Mouse (Mus musculus) heart, embryonic 15.5 days (tissue): ENCODE measurements around the gene Etl4. TPM values are rescaled to one million over a fixed set of nuclear protein-coding genes. Genes with fewer than 3 reads are reported as not detected.

Source experiments
- ATAC-seq: fragments of 200-750 bp; cut with Nextera tagmentation; replicated peaks from 2 replicates; pipeline ENCODE4 v1.8.0; 2017; ENCODE audit warnings: low read depth, moderate TSS enrichment; ENCODE audit not compliant: insufficient number of reproducible peaks, insufficient read depth, low FRiP score
- H3K27ac ChIP-seq: fragments of 300-500 bp; sonication (generic); 2 replicates; pipeline ENCODE4 v1.5.1; 2015; ENCODE audit warnings: mild to moderate bottlenecking, inconsistent platforms
- H3K27me3 ChIP-seq: fragments of 300-500 bp; sonication (generic); 2 replicates; pipeline ENCODE4 v1.6.1; 2015; ENCODE audit warnings: inconsistent platforms
- H3K36me3 ChIP-seq: fragments of 300-500 bp; sonication (generic); 2 replicates; pipeline ENCODE4 v1.6.1; 2015; ENCODE audit warnings: mild to moderate bottlenecking, inconsistent platforms
- H3K4me1 ChIP-seq: fragments of 300-500 bp; sonication (generic); replicated peaks from 2 replicates; pipeline ENCODE4 v1.6.1; 2015; ENCODE audit warnings: inconsistent platforms
- H3K4me2 ChIP-seq: fragments of 300-500 bp; sonication (generic); 2 replicates; pipeline ENCODE4 v1.6.1; 2015; ENCODE audit warnings: inconsistent platforms, mild to moderate bottlenecking, moderate library complexity
- H3K4me3 ChIP-seq: fragments of 300-500 bp; sonication (generic); 2 replicates; pipeline ENCODE4 v1.5.1; 2015; ENCODE audit warnings: mild to moderate bottlenecking, inconsistent platforms
- H3K9ac ChIP-seq: fragments of 300-500 bp; sonication (generic); 2 replicates; pipeline ENCODE4 v1.6.1; 2015; ENCODE audit warnings: mild to moderate bottlenecking, inconsistent platforms
- H3K9me3 ChIP-seq: fragments of 300-500 bp; sonication (generic); replicated peaks from 2 replicates; pipeline ENCODE4 v1.6.1; 2016; ENCODE audit warnings: inconsistent platforms
- WGBS: fragments of 180-500 bp; shearing (Covaris S2); methylation state at CpG from one replicate; pipeline ENCODE4 v1.1.7; 2015; ENCODE audit warnings: mixed read lengths; 5-methylcytosine and 5-hydroxymethylcytosine counted together
- polyA plus RNA-seq: library from polyadenylated mRNA; unstranded; fragments of >200 nt; fragmentation: Nextera tagmentation; extraction: Ambion mirVana; gene quantifications from 2 replicates; pipeline ENCODE4 v1.2.1, GENCODE M21; 2015

Gene Etl4
- polyA plus RNA-seq, 1 experiment from 2014 or later: 8.1 TPM

DNA sequence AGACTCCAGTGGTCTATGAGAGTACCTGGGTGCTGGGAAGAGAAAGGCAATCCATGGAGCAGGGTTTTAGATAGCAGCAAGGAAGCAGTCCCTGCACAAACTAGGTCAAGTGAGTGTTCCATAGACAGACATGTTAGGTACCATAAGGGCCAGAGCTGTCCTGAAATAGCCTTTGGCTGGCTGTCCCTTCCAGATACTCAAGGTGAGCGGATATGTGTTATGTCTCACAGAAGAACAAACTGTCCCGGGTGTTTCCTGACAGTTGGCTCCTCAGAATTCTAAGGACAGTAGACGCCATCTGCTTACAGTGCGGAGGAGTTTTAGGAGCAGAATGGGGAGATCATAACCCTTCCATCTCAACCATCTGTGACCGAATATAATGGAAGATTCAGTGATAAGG is 708.8 kb downstream of the Etl4 start:
- WGBS: 79% methylated on average over 5 of the region's 5 CpGs
- H3K9me3 ChIP-seq: no peaks in the 10 kb centered on the region
- no peaks in the 10 kb centered on the region for H3K4me1 ChIP-seq
- H3K36me3 ChIP-seq: no peaks in the 10 kb centered on the region
- H3K9ac ChIP-seq: no peak overlapping the region
- ATAC-seq: no peak
- no peak overlapping the region for H3K4me3 ChIP-seq
- H3K4me2 ChIP-seq: no peak overlapping the region
- no peaks in the 10 kb centered on the region for H3K27me3 ChIP-seq
- no peak overlapping the region for H3K27ac ChIP-seq

DNA sequence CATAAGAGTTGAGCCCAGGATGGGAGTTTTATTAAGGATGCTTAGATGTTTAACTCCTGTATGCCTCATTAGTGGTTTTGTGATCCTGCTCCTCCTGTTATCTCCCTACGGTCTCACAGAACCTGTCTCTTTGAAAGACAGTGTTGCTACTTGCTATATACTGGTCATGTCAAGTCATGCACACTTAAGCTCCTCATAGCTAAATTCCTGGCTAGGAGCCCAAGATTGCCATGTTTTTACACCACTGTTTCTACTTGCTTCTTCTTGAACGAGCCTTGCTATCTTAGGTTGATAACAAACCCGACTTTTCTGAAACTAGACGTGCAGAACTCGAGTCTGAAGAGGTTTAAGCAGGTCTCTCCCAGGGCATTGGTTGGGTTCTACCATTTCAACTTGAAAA is 710.3 kb downstream of the Etl4 start:
- H3K27ac ChIP-seq: no peak overlapping the region
- no peaks in the 10 kb centered on the region for H3K36me3 ChIP-seq
- H3K4me3 ChIP-seq: no peak overlapping the region
- H3K27me3 ChIP-seq: no peaks in the 10 kb centered on the region
- no peak overlapping the region for H3K9ac ChIP-seq
- H3K4me2 ChIP-seq: no peak overlapping the region
- no peak for ATAC-seq
- H3K9me3 ChIP-seq: no peaks in the 10 kb centered on the region
- 34% methylated on average over 5 of the region's 5 CpGs for WGBS
- H3K4me1 ChIP-seq: no peaks in the 10 kb centered on the region

DNA sequence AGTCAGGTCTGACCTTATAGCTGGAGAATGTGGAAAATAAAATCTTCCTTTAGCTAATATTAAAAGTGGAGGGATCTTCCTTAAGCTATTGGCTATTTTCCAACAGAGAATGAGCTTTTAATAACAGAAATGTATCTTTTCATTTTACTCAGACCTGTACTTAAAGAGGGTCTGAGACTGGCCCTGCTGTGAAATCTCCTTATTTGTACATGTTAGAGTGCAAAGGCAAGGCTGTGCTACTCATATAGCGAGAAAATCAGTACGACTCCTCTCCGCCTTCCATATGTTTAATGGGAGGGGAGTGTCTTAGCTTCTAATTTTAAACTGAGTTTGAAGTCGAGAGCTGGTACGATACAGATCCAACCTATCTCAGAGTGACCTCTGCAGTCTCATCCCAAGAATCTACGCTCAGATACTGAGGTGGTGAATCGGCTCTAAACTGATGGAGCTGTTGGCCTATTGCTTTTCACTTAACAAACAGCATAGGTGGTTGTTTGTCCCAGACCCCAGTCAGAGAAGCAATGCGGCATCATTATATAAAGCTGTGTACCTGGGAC is 719.7 kb downstream of the Etl4 start:
- no peak overlapping the region for H3K27ac ChIP-seq

DNA sequence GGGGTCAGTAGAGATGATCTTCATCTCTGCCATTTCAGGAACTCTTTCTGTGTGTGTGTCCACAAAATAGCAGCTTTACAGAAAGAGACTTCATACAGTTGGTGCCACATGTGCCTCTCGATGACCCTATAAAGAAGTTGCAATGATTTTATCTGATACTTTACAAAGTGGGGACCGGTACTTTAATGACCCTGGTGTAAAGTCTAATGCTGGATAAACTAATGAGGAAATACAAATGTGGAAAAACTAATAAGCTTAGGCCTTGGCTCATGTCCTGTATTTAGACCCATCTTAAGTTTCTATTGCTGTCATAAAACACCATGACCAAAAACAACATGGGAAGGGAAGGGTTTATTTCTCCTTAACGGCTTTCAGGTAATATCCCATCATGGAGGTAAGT is 729.0 kb downstream of the Etl4 start:
- WGBS: 90% methylated on average over 3 of the region's 3 CpGs

More for the DNA sequence above, 719.7 kb downstream of the Etl4 start:
- WGBS: 59% methylated on average over 8 of the region's 8 CpGs
- Histone ChIP-seq H3K4me2 (no peak overlapping the region), H3K4me3 (no peak overlapping the region), H3K9me3 (no peaks in the 10 kb centered on the region), H3K36me3 (no peaks in the 10 kb centered on the region), H3K27me3 (no peaks in the 10 kb centered on the region), H3K9ac (no peak overlapping the region), H3K4me1 (no peaks in the 10 kb centered on the region)
- ATAC-seq: no peak

DNA sequence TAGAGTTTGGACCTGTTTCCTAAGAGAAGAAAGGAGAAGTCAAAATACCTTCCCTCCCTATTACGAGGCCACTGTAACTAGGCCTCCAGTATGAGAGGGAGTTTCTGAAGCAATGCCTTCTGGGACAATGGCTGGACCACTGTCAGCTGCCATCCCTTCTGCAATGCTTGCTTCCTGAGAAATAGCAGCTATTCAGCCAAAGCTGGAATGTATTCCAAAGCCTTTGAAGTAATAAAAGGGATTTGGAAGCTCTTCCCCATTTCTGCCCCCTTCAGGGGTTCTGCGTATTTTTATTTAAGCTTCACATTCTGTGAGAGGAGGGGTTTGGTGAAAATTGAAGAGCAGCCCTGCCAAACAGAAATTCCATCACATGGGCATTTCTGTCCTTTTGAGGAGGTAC is 730.1 kb downstream of the Etl4 start:
- 84% methylated on average over 2 of the region's 2 CpGs for WGBS
- H3K9ac ChIP-seq: no peak overlapping the region
- no peak overlapping the region for H3K4me2 ChIP-seq
- no peaks in the 10 kb centered on the region for H3K4me1 ChIP-seq
- H3K9me3 ChIP-seq: no peaks in the 10 kb centered on the region
- no peaks in the 10 kb centered on the region for H3K36me3 ChIP-seq
- H3K27me3 ChIP-seq: no peaks in the 10 kb centered on the region
- H3K27ac ChIP-seq: no peak overlapping the region
- no peak overlapping the region for H3K4me3 ChIP-seq
- ATAC-seq: no peak

More for the DNA sequence above, 729.0 kb downstream of the Etl4 start:
- Histone ChIP-seq H3K4me1 (no peaks in the 10 kb centered on the region), H3K36me3 (no peaks in the 10 kb centered on the region), H3K27ac (no peak overlapping the region), H3K9me3 (no peaks in the 10 kb centered on the region), H3K4me3 (no peak overlapping the region), H3K4me2 (no peak overlapping the region), H3K9ac (no peak overlapping the region), H3K27me3 (no peaks in the 10 kb centered on the region)
- ATAC-seq: no peak

DNA sequence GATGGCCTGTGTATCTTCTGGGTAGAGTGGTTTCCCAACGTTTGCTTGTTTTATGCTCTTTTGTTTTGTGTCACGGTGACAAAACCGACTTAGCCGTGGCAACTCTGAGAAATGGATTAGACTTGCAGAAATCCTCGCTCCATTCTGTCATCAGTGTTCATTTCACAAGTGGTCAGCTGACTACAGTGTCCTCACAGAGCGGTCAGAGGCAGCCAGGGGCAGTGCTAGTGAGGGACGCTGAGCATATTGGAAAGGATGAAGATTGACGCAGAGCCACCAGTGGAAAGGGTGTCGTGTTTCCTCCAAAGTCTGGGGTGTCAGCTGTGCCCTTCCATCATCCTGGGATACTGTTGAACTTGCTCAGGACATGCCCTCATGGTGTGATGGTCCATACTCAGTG is 733.2 kb downstream of the Etl4 start:
- no peak overlapping the region for H3K9ac ChIP-seq
- no peak for ATAC-seq
- WGBS: 59% methylated on average over 9 of the region's 9 CpGs
- H3K4me3 ChIP-seq: no peak overlapping the region
- H3K4me1 ChIP-seq: no peaks in the 10 kb centered on the region
- no peaks in the 10 kb centered on the region for H3K27me3 ChIP-seq
- no peaks in the 10 kb centered on the region for H3K36me3 ChIP-seq
- H3K27ac ChIP-seq: no peak overlapping the region
- no peak overlapping the region for H3K4me2 ChIP-seq
- no peaks in the 10 kb centered on the region for H3K9me3 ChIP-seq

DNA sequence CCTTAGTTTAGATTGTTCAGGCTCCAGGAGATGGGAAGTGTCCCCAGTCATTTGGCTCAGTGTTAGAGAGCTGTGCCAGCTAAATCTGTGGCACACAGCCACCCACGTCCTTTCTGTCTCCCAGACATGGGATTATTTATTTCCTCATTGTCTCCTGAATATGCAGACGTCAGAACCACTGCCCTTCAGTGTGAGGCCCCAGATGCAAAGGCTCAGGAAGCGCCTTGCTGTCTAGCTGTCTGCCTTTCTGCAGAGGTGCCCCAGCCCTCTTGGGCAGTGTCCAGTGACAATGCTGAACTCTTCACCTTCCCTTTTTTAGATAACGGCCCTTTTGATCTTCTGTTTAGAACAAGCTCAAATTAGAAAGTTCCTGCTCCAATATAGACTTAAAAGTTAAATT is 740.2 kb downstream of the Etl4 start:
- peak overlapping the region; percentile 40 for H3K27ac ChIP-seq
- H3K4me1 ChIP-seq: peaks cover 15% of the 10 kb centered on the region
- peak; percentile 69 for ATAC-seq
- no peak overlapping the region for H3K4me3 ChIP-seq
- no peak overlapping the region for H3K4me2 ChIP-seq
- WGBS: 10% methylated on average over 4 of the region's 4 CpGs
- no peaks in the 10 kb centered on the region for H3K27me3 ChIP-seq
- H3K36me3 ChIP-seq: no peaks in the 10 kb centered on the region
- H3K9ac ChIP-seq: no peak overlapping the region
- no peaks in the 10 kb centered on the region for H3K9me3 ChIP-seq

DNA sequence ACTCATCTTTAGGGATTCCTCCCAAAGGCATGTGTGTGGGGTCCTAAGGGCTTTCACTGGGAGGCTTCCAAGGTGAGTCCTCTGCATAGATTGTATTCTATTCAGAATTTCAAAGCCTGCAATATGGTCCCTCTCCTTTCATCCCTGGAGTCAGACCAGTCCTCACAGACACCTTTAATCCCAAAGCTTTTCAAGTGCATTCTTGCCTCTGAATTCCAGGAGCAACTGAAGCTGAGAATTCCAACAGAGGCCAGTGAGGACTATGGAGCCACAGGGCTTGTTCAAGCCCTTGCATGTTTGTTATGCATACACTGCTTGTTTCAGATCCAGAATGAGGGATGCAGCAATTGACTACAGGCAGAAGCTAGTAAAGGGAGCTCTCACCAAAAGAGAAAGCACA is 743.5 kb downstream of the Etl4 start:
- H3K27me3 ChIP-seq: no peaks in the 10 kb centered on the region

DNA sequence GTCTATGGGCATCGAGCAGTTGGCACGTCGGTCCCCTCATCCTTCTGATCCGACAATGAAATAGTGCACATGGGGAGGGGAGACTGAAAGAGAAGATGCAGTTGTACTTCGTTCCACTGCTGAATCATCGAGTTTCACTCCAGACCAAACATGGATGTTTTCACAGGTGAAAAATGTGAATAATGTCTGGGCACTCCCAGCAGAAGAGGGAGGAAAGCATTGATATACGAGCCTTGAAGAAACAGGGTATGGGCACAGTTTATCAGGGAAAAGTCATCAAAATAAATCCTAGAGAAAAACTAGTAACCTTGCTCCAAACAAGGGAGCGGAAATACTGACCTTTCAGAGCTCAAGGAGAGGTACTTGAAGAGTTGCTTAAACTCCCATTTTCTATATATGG is 744.5 kb downstream of the Etl4 start:
- H3K4me1 ChIP-seq: peaks cover 14% of the 10 kb centered on the region
- no peak for ATAC-seq
- no peak overlapping the region for H3K9ac ChIP-seq
- H3K36me3 ChIP-seq: no peaks in the 10 kb centered on the region
- 64% methylated on average over 8 of the region's 8 CpGs for WGBS
- no peak overlapping the region for H3K4me2 ChIP-seq
- no peak overlapping the region for H3K4me3 ChIP-seq
- H3K9me3 ChIP-seq: no peaks in the 10 kb centered on the region
- no peak overlapping the region for H3K27ac ChIP-seq
- H3K27me3 ChIP-seq: no peaks in the 10 kb centered on the region

More for the DNA sequence above, 743.5 kb downstream of the Etl4 start:
- Histone ChIP-seq H3K9ac (no peak overlapping the region), H3K4me2 (no peak overlapping the region), H3K4me1 (peaks cover 15% of the 10 kb centered on the region), H3K36me3 (no peaks in the 10 kb centered on the region), H3K9me3 (no peaks in the 10 kb centered on the region), H3K27ac (no peak overlapping the region), H3K4me3 (no peak overlapping the region)
- no peak for ATAC-seq

DNA sequence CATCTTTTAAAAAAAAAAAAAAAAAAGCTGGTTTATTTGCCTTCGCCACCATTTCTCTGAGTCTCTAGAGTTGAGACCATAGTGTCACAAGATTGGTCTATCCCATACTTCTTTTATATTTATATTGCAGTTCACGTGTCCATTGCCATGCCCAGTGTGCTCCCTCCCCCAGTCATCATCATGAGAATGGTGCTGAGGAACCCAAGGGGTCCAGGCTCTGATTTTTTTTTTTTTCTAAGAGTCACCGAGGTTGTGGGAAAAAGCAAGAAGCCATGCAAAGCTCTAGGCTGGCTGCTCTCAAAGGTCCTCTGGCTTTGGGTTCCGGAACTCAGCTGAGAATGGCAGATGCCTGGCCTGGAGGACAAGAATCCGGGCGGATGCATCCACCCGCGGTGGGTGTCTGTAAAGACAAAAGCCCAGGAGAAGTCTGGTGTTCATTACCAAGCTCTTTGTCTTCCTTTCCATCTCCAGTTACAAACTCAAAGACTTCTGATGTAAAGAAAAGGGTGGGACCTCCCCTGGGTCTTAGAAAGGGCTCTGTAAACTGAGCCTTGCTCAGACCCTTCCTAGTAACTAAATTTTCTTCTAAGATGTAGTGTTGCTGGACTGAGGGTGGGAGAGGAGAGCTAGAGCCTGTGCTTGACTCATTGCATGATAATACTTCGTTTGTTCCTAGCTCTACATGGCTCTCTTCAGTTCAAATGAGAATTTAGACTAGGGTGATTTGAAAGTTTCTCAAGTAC is 745.2 kb downstream of the Etl4 start:
- Histone ChIP-seq H3K4me2 (no peak overlapping the region), H3K4me3 (no peak overlapping the region), H3K4me1 (peaks cover 7% of the 10 kb centered on the region), H3K9me3 (no peaks in the 10 kb centered on the region), H3K9ac (no peak overlapping the region), H3K36me3 (no peaks in the 10 kb centered on the region), H3K27ac (no peak overlapping the region), H3K27me3 (no peaks in the 10 kb centered on the region)
- WGBS: 57% methylated on average over 9 of the region's 9 CpGs
- ATAC-seq: no peak

DNA sequence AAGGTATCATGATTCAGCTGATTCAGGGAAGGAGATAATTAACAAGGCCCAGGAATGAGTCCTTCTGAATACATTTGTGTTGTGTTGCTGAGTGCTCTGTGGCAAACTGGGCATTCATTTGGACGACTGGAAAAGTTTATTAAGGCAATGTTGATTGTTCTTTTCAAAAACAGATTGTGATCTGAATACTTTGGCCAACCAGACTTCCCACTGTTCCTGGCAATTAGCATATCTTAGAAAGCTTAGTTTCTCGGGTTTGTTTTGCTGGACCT is 745.7 kb downstream of the Etl4 start:
- Histone ChIP-seq H3K9ac (no peak overlapping the region), H3K9me3 (no peaks in the 10 kb centered on the region), H3K4me3 (no peak overlapping the region), H3K4me2 (no peak overlapping the region), H3K27me3 (no peaks in the 10 kb centered on the region), H3K4me1 (peaks cover 1% of the 10 kb centered on the region; the same call in 1 of the 2 replicates), H3K27ac (no peak overlapping the region), H3K36me3 (no peaks in the 10 kb centered on the region)
- WGBS: 31% methylated on average over 2 of the region's 2 CpGs
- no peak for ATAC-seq

DNA sequence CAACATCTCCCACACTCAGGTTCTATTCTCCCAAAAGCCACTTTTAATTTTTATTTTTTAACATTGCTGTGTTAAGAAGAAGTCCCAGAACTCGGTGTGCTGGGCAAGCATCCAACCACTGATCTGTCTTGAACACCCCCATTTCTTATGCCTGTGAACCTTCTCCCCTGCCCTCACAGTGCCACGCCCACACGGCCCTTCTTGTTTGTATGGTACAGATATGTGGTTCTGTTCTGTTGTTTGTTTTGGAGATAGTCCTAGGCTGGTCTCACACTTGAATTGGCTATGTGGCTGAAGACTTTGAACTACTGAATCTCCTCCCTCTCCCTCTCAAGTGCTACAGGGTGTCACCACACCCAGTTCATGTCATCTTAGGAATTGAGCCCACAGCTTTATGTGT is 748.3 kb downstream of the Etl4 start:
- Histone ChIP-seq H3K4me1 (no peaks in the 10 kb centered on the region), H3K9ac (no peak overlapping the region), H3K27ac (no peak overlapping the region), H3K4me3 (no peak overlapping the region), H3K4me2 (no peak overlapping the region), H3K9me3 (no peaks in the 10 kb centered on the region), H3K27me3 (no peaks in the 10 kb centered on the region), H3K36me3 (no peaks in the 10 kb centered on the region)
- no peak for ATAC-seq
- WGBS: 54% methylated on average over 3 of the region's 3 CpGs
